Mouse (Mus musculus) adrenal gland (tissue): ENCODE measurements around the gene Kmt2c.

ENCODE experiments used
- intact Hi-C: fragments of 180-260 bp; cut with DNase I; formaldehyde crosslinking; loops from one replicate; pipeline ENCODE4 v1.15.1; 2025

Gene Kmt2c

DNA sequence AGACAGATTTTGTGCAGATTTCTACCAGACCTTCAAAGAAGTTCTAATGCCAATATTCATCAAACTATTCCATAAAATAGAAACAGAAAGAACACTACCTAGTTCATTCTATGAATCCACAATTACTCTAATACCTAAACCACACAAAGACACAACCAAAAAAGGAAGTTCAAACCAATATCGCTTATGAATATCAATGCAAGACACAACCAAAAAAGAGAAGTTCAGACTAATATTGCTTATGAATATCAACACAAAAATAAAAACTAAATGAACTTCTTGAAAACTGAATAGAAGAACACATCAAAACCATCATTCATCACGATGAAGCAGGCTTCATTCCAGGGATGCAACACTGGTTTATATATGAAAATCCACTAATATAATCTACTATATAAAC, 101.9 kb downstream of the Kmt2c start:
- intact Hi-C loops = no loop called here

DNA sequence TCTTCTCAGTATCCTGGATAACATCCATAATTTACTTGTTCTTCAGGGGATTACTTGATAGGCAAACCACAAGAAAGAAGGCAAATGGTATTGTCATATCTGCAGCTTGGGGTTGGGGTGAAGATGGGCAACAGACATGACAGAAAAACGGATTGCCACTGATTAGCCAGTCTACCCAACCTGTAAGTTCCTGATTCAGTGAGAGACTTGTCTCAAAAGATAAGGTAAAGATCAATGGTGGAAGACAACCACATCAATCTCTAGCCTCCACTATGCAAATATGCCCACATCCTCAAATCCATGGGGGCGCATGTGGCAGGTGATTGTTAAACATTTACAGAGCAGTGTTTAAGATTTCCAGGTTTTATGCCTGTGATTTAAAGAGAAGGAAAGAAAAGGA, 105.9 kb downstream of the Kmt2c start:
- intact Hi-C loops = no loop called here

DNA sequence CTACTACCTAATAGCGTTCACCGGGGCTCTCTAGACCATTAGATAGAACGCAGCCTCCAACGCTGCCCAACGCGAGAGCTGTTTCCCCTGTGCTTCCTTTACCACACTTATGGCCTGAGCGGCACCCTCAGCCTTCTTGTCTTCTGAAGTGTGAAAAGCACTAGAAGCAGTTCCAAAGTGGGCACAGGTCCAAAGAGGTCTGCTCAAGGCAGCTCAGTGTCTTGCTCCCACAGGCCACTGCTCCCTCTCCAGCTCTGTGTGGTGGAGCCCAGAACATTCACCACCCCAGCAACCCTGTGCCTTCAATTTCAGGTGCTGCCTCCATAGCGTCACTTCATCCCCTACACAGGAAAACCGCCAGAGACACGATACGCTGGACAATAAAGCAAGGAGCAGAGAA, 115.0 kb downstream of the Kmt2c start:
- intact Hi-C loops = no loop called here

DNA sequence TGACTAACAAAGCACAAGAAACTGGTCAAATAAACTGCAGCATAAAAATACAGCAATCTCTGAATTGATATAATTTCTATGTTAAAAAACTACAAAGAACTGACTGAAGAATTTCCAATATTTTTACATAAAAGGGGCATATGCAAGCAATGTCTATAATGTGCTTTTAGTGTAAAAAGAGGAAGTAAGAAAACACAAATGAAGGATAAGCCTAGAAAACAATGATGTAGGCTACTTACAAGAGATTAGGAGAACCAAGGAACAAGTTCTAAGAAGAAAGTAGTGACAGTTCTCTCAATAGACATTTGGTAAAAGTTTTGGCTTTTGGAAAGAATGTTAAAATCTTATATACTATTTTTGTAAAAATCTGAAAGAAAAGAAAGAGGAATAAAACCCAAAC, 119.4 kb downstream of the Kmt2c start:
- intact Hi-C loops = no loop called here

DNA sequence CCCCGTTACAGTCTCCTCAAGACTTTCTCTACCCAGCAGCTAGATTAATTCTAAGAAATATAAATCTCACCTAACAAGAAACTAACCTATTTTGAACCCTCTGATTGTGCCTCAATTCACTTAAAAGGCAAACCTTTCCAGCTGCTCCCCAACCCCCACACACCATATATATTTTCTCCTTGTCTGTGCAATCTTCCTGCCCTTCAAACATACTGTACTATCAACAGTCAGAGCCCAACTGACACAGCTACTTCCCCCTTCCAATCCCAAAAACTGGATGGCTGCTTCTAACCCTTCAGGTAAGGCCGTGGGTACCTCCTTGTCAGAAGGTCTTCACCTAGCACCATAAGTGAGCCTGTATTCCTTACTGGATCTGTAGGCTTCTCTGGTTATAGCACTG, 130.2 kb downstream of the Kmt2c start:
- intact Hi-C loops = no loop called here

DNA sequence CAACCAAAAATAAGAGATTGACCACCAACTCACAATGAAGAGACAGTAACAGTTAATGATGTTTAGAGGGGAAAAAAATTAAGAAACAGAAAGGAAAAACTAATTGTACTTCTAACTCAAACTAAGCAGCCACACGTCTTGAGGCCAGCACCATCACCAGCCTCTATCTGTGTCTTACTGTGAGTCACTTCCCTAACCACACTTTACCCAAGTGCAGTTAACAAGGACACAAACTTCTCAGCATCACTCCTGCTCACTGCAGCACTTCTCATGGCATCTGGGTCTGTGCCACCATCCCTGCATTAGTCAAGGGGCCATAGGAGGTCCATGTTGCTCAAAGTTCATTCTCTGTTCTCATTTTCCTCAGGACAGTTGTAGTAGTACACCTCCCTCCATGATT, 131.5 kb downstream of the Kmt2c start:
- intact Hi-C loops = no loop called here

DNA sequence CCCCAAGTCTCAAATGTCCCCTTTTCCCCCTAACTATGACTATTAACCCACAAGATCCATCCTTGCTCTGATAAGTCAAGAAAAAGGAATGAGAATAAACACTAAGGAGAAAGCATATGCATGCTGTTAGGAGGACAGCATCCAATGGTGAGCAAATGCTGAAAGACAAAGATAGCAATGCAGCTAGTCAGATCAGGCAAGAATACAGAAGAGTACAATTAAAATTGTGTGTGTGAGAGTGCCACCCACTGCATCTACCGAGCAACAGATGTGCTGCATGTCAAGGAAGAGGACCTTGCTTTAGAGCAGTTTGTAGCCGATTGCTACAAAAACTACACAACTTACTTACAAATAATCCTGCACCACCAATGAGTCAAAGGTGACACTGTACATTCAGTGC, 145.1 kb downstream of the Kmt2c start:
- intact Hi-C loops = loop anchor here (5.0 kb wide), 1 partner anchor 66 kb away; no protein-coding TSS in a partner anchor

DNA sequence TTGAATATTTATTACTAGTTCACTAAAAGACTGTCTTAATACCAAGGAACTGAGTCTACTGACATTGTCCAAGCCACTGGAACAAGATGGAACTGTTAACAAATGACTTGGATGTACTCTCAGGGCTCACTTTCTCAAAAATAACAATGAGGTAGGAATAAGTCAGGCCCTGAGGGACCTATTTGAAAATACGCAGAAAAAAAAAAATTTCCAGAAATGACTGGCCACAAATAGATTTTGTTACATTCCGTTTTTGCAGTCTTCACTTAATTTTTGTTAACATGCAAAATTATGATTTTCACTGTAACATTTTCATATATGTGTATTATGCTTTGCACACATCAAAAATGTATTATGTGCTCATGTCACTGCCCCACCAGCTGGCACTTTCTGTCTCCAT, 167.3 kb downstream of the Kmt2c start:
- intact Hi-C loops = no loop called here

DNA sequence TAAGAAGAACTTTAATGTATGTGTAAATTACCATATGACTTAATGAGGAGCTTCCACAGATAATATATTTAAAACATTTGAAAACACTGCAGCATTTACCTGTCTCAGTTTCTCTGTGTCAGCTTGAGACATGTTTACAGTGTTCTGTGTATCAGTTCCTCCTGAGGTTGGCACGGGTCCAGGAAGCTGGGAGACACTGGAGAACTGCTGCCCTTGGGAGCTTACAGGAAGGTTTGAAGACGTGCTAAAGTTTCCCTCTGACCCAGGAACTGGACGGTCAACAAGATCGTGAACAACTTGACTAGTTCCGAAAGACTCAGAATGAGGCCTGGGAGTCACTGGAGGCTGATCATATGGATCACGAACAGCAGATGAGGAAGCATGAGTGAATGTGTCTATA, 184.7 kb downstream of the Kmt2c start:
- intact Hi-C loops = no loop called here

DNA sequence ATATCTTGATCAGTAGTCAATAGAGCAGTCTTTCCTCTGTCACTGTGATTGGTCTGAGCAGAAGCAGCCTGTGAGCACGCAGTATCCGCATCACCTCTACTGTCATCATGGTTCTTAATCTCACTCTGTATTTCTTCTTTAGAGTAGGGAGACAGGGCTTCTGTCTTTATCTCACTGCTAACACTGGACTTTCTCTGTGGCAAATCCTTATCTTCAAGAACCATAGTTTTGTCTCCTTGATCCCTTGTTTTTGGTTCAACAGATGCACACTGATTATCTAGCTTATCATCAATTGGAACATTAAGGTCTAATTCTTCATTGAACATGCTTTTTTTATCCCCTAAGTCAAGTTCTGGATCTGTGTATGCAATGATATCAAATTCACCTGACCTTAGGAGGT, 188.4 kb downstream of the Kmt2c start:
- intact Hi-C loops = no loop called here

DNA sequence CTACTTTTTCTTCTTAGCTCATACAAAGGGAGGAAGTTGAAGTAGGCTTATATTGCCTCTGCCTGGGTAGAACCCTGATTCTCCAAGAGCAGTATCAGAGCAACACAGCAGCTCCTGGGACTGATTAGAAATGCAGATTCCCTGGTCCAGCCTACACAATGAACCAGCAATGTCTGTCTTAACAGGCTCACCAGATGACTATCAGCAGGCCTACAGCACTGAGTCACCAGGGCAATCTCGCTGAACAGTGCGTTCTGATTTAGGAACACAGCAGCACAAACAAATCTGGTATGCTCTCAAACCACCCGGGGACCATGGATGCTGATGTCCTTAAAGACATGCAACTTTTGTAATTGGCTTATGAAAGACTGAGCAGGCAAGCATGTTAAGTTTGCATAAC, 201.8 kb downstream of the Kmt2c start:
- intact Hi-C loops = no loop called here

DNA sequence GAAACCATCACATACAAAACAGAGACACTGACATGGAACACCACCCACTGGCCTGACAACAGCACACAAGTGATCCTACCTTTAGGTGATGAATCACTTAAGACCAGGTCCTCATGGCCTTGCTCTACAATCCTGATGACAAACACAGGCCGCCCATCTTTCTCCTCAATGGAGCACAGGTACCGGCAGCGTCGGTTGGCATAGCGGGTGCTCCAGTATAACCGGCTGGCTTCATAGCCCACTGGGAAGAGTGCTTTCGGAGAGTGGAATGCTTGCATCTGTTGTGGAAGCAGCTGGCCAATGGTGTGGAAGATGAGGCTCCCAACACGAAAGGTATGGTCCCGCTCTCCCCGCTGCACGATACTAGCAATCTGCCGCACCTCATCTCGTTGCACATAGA, 214.6 kb downstream of the Kmt2c start:
- intact Hi-C loops = no loop called here

DNA sequence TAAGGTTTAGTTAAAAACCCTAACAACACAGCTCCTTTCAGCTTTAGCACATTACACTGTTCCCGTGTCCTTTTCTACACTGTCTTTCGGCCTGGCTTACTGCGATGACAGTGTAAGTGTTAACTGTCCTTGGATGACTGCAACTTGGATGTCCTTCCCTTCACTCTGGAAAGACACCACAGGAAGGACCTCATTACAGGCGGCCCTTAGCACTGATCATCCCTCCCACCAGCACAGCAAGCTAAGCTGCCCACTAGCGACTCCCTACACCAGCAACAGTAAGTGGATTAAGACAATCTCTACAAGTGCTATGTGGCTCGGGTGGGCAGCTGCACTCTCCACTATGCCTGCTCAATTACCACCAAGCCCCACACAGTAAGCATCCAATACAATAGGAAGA, 222.2 kb downstream of the Kmt2c start:
- intact Hi-C loops = no loop called here

DNA sequence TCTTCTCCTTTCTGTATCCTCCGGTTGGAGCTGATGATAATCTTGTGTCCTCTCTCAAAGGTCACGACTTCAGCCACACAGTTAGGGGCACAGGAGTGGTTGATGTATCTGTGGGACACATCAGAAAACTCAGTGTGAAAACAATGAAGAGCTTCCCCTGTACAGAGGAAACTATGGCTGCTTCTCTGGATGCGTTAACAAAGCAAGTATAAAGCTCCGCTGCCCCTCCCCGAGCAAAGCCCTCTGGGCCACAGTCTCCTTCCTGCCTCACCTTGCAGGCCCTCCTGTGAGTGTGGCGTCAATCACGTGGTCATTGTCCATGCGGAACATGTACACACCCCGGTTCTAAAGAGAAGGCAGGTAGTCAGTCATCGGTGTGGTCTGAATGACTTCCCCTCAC, 223.0 kb downstream of the Kmt2c start:
- intact Hi-C loops = no loop called here

DNA sequence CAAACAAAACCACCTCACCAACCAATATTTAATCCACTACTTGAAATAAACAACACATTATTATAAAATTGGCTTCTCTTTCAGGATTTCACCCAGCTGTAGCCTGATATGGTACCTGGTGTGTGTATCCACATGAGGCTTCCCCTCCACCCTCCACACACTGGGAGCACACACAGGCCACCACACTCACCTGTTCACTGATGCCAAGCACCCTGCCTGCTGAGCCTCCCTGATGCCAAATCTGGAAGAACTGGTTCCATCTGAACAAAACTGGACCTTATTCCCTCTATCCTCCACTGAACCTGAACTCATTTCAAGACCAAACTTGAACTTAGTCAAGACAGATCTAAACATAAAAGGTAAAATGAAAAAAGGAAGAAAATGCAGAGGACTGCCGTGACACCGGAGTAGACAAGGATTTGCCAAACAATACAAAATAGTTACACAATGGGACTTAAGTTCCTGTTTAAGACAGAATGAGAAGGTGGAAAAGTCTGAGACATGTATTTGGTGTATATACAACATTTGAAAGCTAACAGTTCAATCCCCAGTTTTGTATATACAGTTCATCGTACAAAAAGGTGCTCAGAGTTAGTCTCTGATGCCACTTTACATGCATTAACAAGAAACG, 230.2 kb downstream of the Kmt2c start:
- intact Hi-C loops = no loop called here

DNA sequence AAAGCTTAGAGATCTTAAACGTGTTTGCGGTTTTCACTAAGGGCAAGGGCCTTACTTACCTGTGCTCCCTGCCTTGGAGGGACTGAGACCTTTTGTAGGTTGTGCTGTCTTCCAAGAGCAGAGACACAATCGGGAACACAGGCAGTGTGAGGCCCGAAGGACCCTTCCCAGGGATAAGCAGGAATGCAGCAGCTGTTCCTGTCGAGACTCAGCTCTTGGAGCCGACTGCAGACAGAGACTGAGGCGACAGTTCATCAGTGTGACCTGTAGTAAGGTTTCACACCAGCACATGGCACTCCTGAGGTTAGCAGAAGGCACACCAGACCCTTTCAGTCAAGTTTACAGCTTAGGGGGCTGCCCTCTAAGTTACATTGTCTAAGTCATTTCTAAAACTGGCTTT, 236.3 kb downstream of the Kmt2c start:
- intact Hi-C loops = no loop called here

DNA sequence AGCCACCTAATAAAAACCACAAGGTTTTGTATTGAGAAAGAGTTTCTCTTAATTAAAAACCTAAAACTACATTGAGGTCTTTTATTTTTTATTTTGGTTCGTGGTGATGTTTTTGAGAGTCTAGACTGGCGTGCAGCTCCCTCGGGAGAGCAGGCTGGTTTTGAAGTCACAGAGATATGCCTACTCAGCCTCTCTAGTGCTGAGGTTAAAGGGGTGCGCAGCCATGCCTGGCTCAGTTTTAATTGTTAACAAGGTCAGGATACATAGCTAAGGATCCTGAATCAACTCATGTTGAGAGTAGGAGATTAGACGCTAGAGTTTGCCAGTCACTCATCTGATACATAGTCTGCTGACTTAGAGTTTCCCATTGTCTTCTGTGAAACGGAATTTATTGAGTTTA, 237.1 kb downstream of the Kmt2c start:
- intact Hi-C loops = no loop called here

DNA sequence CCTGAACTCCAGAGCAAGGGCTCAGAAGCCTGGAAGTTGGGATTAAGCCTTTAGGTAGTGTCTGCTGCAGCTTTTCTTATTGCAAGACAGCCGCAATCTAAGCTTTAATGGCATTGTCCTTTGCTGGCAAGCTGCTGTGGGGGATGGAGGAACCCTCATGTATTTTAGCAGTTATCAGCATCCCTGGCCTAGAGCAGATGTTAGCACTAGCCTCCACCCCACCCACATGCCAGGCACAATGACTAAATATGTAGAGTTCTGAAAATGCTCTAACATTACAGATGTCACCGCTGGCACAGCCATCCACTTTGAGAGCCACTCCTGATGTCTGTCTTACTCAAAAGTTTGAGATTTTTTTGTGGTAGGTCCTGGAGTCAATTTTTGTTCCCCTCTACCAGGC, 241.9 kb downstream of the Kmt2c start:
- intact Hi-C loops = no loop called here

DNA sequence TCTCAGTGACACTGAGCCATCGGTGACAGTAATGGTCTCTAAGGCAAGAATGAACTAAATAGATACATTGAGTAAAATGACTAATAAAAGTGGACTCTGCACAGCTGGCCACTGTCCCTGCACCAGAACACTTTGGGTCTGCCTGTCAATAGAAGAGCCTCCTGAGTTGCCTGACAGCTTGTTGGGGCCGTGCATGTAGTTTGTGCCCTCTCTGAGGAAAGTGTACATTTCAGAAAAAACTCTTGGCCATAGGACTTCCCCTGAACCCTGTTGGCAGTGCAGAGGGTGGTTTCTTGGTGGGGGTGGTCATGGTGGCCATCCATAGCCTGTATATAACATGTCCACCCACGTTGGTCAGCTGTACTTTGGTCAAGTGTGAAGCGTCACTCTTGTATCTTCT, 244.1 kb downstream of the Kmt2c start:
- intact Hi-C loops = no loop called here

DNA sequence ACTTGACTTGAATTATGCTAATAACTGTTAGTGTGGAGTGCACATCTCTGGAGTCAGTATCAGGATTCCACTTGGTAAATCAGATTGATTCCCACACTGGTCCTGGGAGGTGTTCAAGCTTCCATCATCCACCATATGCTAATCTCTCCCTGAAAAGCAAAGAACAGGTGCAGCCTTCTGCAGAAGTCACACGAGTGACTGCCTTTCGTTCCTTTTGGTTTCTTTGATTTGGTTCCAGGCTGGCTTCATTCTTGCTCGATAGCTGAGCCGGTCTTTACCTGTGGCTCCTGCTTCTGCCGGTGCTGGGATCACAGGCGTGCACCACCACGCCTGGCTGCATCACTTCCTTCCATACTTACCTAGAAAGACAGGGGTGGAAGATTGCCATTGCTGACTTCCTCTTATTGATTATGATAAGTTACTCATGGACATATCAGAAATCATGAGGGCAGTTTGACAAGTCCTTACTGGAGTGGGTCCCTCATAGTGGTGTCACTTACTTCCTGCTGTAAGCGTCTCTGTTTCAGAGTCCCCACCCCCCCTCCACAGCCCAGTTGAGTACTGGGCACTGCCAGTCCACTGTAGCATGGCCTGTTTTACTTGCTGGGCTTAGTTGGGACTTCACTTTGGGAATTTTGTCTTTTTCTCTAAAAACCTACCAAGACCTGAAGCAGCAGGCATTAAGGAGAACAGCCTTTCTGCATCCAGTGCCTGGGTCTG, 245.6 kb downstream of the Kmt2c start:
- intact Hi-C loops = no loop called here

DNA sequence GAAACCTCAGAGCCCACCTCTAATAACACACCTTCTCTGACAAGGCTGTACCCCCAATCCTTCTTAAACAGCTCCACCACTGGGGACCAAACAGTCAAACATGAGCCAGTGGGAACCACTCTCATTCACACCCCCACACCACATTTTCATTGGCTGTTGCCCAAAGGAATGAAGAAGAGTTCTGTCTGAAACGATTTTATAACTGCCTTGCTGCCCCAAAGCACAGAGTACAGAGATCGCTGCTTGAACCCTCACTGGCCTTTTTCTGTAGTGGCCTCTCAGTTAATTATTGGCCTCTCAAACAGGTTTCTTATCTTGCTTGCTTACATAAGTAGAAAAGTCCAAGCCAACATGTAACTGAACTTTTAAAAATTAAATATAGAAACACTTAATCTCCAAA, 246.2 kb downstream of the Kmt2c start:
- intact Hi-C loops = no loop called here

DNA sequence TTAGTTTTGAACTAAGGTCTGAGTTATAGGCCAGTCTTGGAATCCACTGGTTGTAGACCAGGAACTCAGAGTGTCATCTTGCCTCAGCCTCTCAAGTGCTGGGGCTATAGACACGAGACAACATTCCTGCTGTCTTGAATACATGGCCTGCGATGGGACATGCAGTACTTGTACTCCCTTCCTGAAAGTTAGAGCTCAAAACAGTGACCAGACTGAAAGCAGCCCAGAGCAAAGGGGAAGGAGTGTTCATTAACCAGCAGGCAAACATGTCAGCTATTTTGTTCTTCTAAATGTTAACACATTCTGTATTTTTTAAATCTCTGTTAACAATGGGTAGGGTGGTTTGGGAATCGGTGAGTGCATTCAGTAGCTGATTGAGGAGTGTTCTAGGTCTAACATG, 251.5 kb downstream of the Kmt2c start:
- intact Hi-C loops = no loop called here

DNA sequence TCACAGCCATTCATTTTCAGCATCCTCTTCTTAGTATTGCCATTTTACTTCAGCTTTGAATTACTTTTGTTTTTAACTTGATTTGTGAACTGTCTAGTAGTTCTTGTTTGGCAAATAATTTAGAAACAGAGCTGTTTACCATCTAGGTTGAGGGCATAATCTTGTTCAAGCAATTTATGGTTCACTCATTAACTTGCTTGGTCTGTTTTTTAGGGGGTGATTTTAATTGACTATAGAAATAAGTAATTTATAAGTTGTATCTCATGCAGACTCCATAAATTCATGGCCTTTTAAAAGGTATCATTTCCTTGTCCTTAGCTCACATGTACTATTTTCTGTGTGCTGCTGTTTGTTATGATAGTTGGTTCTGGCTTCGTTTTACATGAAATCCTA, 252.1 kb downstream of the Kmt2c start:
- intact Hi-C loops = no loop called here
